Mouse (Mus musculus) E14TG2a.4 (cell line): ENCODE measurements around the gene Vps54.

Experiments
- CTCF ChIP-seq: conservative IDR thresholded peaks from 2 replicates; pipeline ENCODE4 v1.5.1; 2014; ENCODE audit warnings: low read length
- NANOG ChIP-seq: IDR thresholded peaks from 2 replicates; pipeline ENCODE4 v1.6.1; 2014; ENCODE audit warnings: borderline replicate concordance, low read length, mixed read lengths
- POU5F1 ChIP-seq: IDR thresholded peaks from 2 replicates; pipeline ENCODE4 v1.6.1; 2014; ENCODE audit warnings: low read length, borderline replicate concordance

- TF ChIP-seq CTCF (no peak), POU5F1 (no peak), NANOG (no peak)
These were observed 56.4 kb downstream of the Vps54 start for GRCm38 (mm10) chr11:21295486-21295885.
